Comparison of ENCODE assay signal across 19 mouse cellular contexts in genomic region chr3:117990561-117990960, GRCm38 (mm10).
"Had no signal": no experiment of that assay in that cellular context is flagged by ENCODE, and none has a peak within 500 bp of the region (broad histone marks: within the 10 kb centered on the region; RNA-seq: fewer than 3 reads in every experiment).

No protein-coding gene starts in this region.

- H3K27me3 ChIP-seq: liver, embryonic 12.5 days; midbrain, embryonic 12.5 days; neural tube, embryonic 13.5 days; neural tube, embryonic 15.5 days had no signal

- H3K4me1 ChIP-seq: liver, embryonic 12.5 days; midbrain, embryonic 12.5 days had no signal

- H3K4me3 ChIP-seq: liver, embryonic 12.5 days; midbrain, embryonic 10.5 days; midbrain, embryonic 12.5 days; myocyte; neural tube, embryonic 13.5 days; neural tube, embryonic 15.5 days had no signal

- H3K9ac ChIP-seq: liver, embryonic 12.5 days; liver, embryonic 14.5 days; lung, embryonic 14.5 days; midbrain, embryonic 12.5 days; neural tube, embryonic 13.5 days; neural tube, embryonic 15.5 days had no signal

- H3K27ac ChIP-seq: liver, embryonic 12.5 days; liver, embryonic 14.5 days; midbrain, embryonic 10.5 days; midbrain, embryonic 12.5 days; neural tube, embryonic 13.5 days; neural tube, embryonic 15.5 days had no signal

- H3K9me3 ChIP-seq: liver, embryonic 12.5 days; midbrain, embryonic 10.5 days; midbrain, embryonic 12.5 days; neural tube, embryonic 13.5 days; neural tube, embryonic 15.5 days had no signal

- DNase-seq: lung, adult 18-20 months; lung, embryonic 14.5 days; lung, postnatal 10 days; lung, postnatal 4 days; midbrain, embryonic 14.5 days; retina, postnatal 1 day; right cerebral cortex, postnatal 14 days; spleen, adult 18-20 months; thymus, adult 2 months; thymus, postnatal 25 days; thymus, postnatal 4 days had no signal

- ATAC-seq: liver, embryonic 12.5 days; midbrain, embryonic 16.5 days had no signal

- H3K36me3 ChIP-seq: liver, embryonic 12.5 days; midbrain, embryonic 10.5 days; midbrain, embryonic 12.5 days; neural tube, embryonic 13.5 days; neural tube, embryonic 15.5 days had no signal

- H3K4me2 ChIP-seq: liver, embryonic 12.5 days; lung, embryonic 14.5 days; midbrain, embryonic 12.5 days; neural tube, embryonic 13.5 days; neural tube, embryonic 15.5 days had no signal
